Comparison of ENCODE assay signal across 26 mouse cellular contexts in genomic region chr6:84568880-84569279, GRCm38 (mm10). TPM values are rescaled to one million over a fixed set of nuclear protein-coding genes. Genes with fewer than 3 reads are reported as not detected.
DNase-seq lines count a peak whose midpoint lies in the region; ATAC-seq lines count a peak whose summit lies in the region.
"Had no signal": no experiment of that assay in that cellular context is flagged by ENCODE, and none has a peak within 500 bp of the region (broad histone marks: within the 10 kb centered on the region; RNA-seq: fewer than 3 reads in every experiment).

No protein-coding gene starts in this region.

- peaks cover 43% of the 10 kb centered on the region for H3K27me3 ChIP-seq in midbrain, embryonic 10.5 days (ENCODE audit: low read depth, poor library complexity, severe bottlenecking)
- H3K27me3 ChIP-seq in midbrain, embryonic 15.5 days (replicated peaks), result 0 out of 2 replicates have a peak, but pooled peaks cover 3% of the 10 kb centered on the region
- H3K27me3 ChIP-seq in embryonic facial prominence, embryonic 10.5 days (replicated peaks; ENCODE audit: low read depth, poor library complexity, severe bottlenecking), result peaks cover 57% of the 10 kb centered on the region
- H3K27me3 ChIP-seq: embryonic facial prominence, embryonic 13.5 days had no signal

- peak overlapping the region; percentile 17; the same call in 1 of the 2 replicates for H3K27ac ChIP-seq in midbrain, embryonic 10.5 days (replicated peaks)
- no peak overlapping the region for H3K27ac ChIP-seq in midbrain, embryonic 15.5 days
- H3K27ac ChIP-seq in embryonic facial prominence, embryonic 10.5 days (replicated peaks), result 0 out of 2 replicates have a peak overlapping the region, but pooled peaks have one; percentile 16
- H3K27ac ChIP-seq: gastrocnemius, adult 2 months; heart, embryonic 13.5 days; hindbrain, embryonic 13.5 days; hindbrain, postnatal 0 days had no signal

- H3K4me1 ChIP-seq in midbrain, embryonic 10.5 days, result peaks cover 33% of the 10 kb centered on the region
- peaks cover 11% of the 10 kb centered on the region; the same call in 1 of the 2 replicates for H3K4me1 ChIP-seq in midbrain, embryonic 15.5 days
- peaks cover 39% of the 10 kb centered on the region for H3K4me1 ChIP-seq in embryonic facial prominence, embryonic 10.5 days

- no peaks in the 10 kb centered on the region for H3K36me3 ChIP-seq in midbrain, embryonic 10.5 days
- no peaks in the 10 kb centered on the region for H3K36me3 ChIP-seq in midbrain, embryonic 15.5 days (replicated peaks)
- peaks cover 11% of the 10 kb centered on the region; the same call in 1 of the 2 replicates for H3K36me3 ChIP-seq in embryonic facial prominence, embryonic 10.5 days (replicated peaks)
- H3K36me3 ChIP-seq: heart, embryonic 10.5 days; heart, embryonic 13.5 days; hindbrain, embryonic 13.5 days had no signal

- WGBS in midbrain, embryonic 10.5 days, result 82% methylated on average over 6 of the region's 6 CpGs
- 76% methylated on average over 6 of the region's 6 CpGs for WGBS in midbrain, embryonic 15.5 days
- 74% methylated on average over 6 of the region's 6 CpGs for WGBS in embryonic facial prominence, embryonic 10.5 days

- no peak for DNase-seq in midbrain, embryonic 10.5 days (ENCODE audit: low spot score)
- DNase-seq in embryonic facial prominence, embryonic 10.5 days (ENCODE audit: low spot score), result no peak
- DNase-seq in layer of hippocampus, adult 11-12 months (ENCODE audit: low spot score), result no peak
- DNase-seq in cerebellum, adult 11 months, result no peak
- DNase-seq: adrenal gland, adult 8-10 months; adrenal gland, postnatal 25 days; cerebellum, adult 18-20 months; cerebellum, adult 9-10 months; cerebellum, postnatal 14 days; forebrain, postnatal 0 days; gastrocnemius, adult 2 months; gastrocnemius, postnatal 14 days; heart, adult 18-20 months; heart, postnatal 14 days had no signal

- no peak overlapping the region for H3K9ac ChIP-seq in midbrain, embryonic 15.5 days
- H3K9ac ChIP-seq: embryonic facial prominence, embryonic 13.5 days; forebrain, postnatal 0 days; hindbrain, embryonic 13.5 days had no signal

- no peaks in the 10 kb centered on the region for H3K9me3 ChIP-seq in midbrain, embryonic 10.5 days (replicated peaks)
- H3K9me3 ChIP-seq in midbrain, embryonic 15.5 days, result no peaks in the 10 kb centered on the region
- H3K9me3 ChIP-seq in embryonic facial prominence, embryonic 10.5 days, result no peaks in the 10 kb centered on the region
- H3K9me3 ChIP-seq: embryonic facial prominence, embryonic 13.5 days; heart, embryonic 10.5 days; heart, embryonic 13.5 days; hindbrain, embryonic 13.5 days had no signal

- no peak for ATAC-seq in midbrain, embryonic 15.5 days (replicated peaks)
- ATAC-seq in megakaryocyte progenitor cell, adult 5-6 weeks (replicated peaks; ENCODE audit: poor library complexity), result peak; percentile 69
- ATAC-seq: activated CD4-positive, CD25-positive, alpha-beta regulatory T cell, adult 4 months; forebrain, embryonic 14.5 days; forebrain, postnatal 0 days; hindbrain, postnatal 0 days; inflammation-experienced regulatory T-cells, adult 6 months; intestine, embryonic 16.5 days had no signal

- H3K4me2 ChIP-seq in midbrain, embryonic 15.5 days, result no peak overlapping the region
- H3K4me2 ChIP-seq: embryonic facial prominence, embryonic 13.5 days; heart, embryonic 13.5 days; hindbrain, embryonic 13.5 days had no signal

- H3K4me3 ChIP-seq in midbrain, embryonic 10.5 days, result no peak overlapping the region
- H3K4me3 ChIP-seq in midbrain, embryonic 15.5 days, result no peak overlapping the region
- no peak overlapping the region for H3K4me3 ChIP-seq in embryonic facial prominence, embryonic 10.5 days
- H3K4me3 ChIP-seq: embryonic facial prominence, embryonic 13.5 days; erythroblast, embryonic 14.5 days; gastrocnemius, adult 2 months; heart, embryonic 10.5 days; heart, embryonic 13.5 days; hindbrain, embryonic 13.5 days had no signal

RNA-seq across cellular contexts. Expression of gene Cyp26b1, which starts 24.8 kb away (rescaled TPM):
- polyA plus RNA-seq in midbrain, embryonic 10.5 days (2016; fragmentation: Nextera tagmentation; extraction: Ambion mirVana), result 2.4 and 2.7 TPM in 2 replicates
- polyA plus RNA-seq in midbrain, embryonic 15.5 days (2015; fragmentation: Nextera tagmentation; extraction: Ambion mirVana), result 14.0 and 21.0 TPM in 2 replicates
- 6.6 and 16.7 TPM in 2 replicates for polyA plus RNA-seq in embryonic facial prominence, embryonic 10.5 days (2016; fragmentation: Nextera tagmentation; extraction: Ambion mirVana)
- not detected in 2 replicates for total RNA-seq in megakaryocyte progenitor cell, adult 5-6 weeks (2015)
- total RNA-seq in megakaryocyte progenitor cell, adult 5-6 weeks (2017), result not detected in 2 replicates
- polyA plus RNA-seq: erythroblast, embryonic 14.5 days had no signal
